Mouse (Mus musculus): ENCODE data around the gene Dlgap1. TPM values are rescaled to one million over a fixed set of nuclear protein-coding genes. Genes with fewer than 3 reads are reported as not detected.
A peak's percentile ranks its signal among the peaks of the same experiment; 100 is the strongest.

The Dlgap1 gene
- 0.50 and 0.99 TPM in 2 replicates for polyA plus RNA-seq (2015; fragmentation: Nextera tagmentation; extraction: Ambion mirVana)

- ATAC-seq (replicated peaks; ENCODE audit: insufficient number of reproducible peaks, insufficient read depth, low FRiP score, low read depth): peak; percentile 92
- H3K4me3 ChIP-seq: peak within 1 kb of the TSS; percentile 56
- H3K4me2 ChIP-seq: peak within 1 kb of the TSS; percentile 97
- under 1% methylated on average over 87 of the region's 105 CpGs for WGBS
- peaks cover 17% of the 10 kb centered on the region for H3K4me1 ChIP-seq (replicated peaks)
- H3K36me3 ChIP-seq: no peaks in the 10 kb centered on the region
- no peak within 1 kb of the TSS for H3K27ac ChIP-seq
- peaks cover 49% of the 10 kb centered on the region for H3K27me3 ChIP-seq
- no peaks in the 10 kb centered on the region for H3K9me3 ChIP-seq (replicated peaks)
- H3K9ac ChIP-seq: peak within 1 kb of the TSS; percentile 31; the same call in 1 of the 2 replicates
These were observed at the start of gene Dlgap1 for GRCm38 (mm10) chr17:69969021-69969815. Dlgap1 (plus strand) TSS chr17:69969073.

GRCm38 (mm10) chr17:69954936-69955335, 13.9 kb upstream of the Dlgap1 start:
- H3K27ac ChIP-seq: no peak overlapping the region
- no peak for ATAC-seq (replicated peaks; ENCODE audit: insufficient number of reproducible peaks, insufficient read depth, low FRiP score, low read depth)
- no peaks in the 10 kb centered on the region for H3K4me1 ChIP-seq (replicated peaks)
- 68% methylated on average over 1 of the region's 1 CpGs for WGBS
- H3K9ac ChIP-seq: no peak overlapping the region
- H3K4me2 ChIP-seq: no peak overlapping the region
- no peaks in the 10 kb centered on the region for H3K9me3 ChIP-seq (replicated peaks)
- H3K27me3 ChIP-seq: no peaks in the 10 kb centered on the region
- no peak overlapping the region for H3K4me3 ChIP-seq
- no peaks in the 10 kb centered on the region for H3K36me3 ChIP-seq

DNA sequence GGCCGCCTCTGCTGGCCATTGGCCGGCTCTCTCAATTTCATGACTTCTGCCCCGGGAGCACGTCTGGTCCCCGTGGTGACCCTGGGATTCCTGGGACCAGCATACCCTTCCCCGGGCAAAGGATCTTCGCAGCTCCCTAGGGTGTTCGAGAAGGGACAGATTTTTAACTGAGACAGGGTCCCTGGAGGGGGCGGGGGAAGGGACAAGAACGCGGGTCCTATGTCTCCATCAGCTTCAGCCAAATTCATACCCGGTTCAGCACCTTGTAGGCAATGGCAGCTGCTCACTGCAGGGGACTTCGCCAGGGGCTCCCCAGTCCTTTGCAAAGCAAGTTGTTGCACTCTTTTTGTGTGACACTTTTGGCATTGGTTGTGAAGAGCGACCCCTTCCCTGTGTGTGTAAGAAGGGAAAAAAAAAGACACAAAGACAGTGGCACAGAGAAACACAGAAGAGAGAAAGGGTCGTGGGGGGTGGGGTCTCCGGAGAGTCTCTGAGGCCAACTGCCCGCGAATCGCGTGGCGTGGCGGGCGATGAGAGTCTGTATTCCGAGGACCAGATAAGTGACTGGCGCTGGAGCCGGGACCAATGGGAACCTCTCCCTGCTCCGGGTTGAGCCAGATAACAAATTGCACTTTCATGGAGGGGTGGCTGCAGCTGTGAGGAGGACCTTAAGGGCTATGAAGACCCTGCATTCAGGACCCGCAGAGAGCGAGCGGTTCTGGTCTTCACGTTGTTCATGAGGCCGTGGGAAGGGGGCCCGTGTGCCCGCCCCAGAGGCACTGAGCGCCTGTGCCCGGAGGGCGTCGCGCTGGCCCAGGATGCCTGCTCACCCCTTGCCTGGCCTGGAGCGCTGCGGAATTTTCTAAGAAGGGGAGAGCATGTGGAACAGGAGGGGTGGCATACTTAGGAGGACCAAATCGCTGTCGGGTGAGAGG, 1.2 kb downstream of the Dlgap1 start:
- H3K4me3 ChIP-seq: peak overlapping the region; percentile 56
- H3K27me3 ChIP-seq: peaks cover 49% of the 10 kb centered on the region
- no peaks in the 10 kb centered on the region for H3K36me3 ChIP-seq
- no peak for ATAC-seq (replicated peaks; ENCODE audit: insufficient number of reproducible peaks, insufficient read depth, low FRiP score, low read depth)
- H3K4me1 ChIP-seq (replicated peaks): peaks cover 17% of the 10 kb centered on the region
- no peak overlapping the region for H3K27ac ChIP-seq
- no peak overlapping the region for H3K9ac ChIP-seq
- WGBS: 3% methylated on average over 43 of the region's 43 CpGs
- H3K9me3 ChIP-seq (replicated peaks): no peaks in the 10 kb centered on the region
- H3K4me2 ChIP-seq: peak overlapping the region; percentile 97

DNA sequence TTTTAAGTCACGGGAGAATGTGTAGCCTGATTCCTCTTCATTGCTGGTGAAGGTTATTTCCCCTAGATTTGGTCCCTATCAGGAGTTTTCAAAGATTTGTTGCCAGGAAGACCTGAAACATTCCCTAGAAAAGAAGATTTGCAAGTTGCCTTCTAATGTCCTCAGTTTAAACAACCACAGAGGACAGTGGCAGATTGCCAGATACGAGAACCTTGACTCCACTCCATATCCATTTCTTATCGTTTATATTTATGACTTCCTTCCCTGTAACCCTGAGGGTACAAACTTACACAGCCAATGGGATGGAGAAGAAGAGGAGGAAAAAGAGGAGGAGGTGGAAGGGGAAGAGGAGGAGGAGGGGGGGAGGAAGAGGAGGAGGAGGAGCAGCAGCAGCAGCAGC, 4.2 kb downstream of the Dlgap1 start:
- Histone ChIP-seq H3K27me3 (peaks cover 48% of the 10 kb centered on the region), H3K9ac (no peak overlapping the region), H3K9me3 (replicated peaks) (no peaks in the 10 kb centered on the region), H3K36me3 (no peaks in the 10 kb centered on the region), H3K4me3 (no peak overlapping the region), H3K4me1 (replicated peaks) (peaks cover 17% of the 10 kb centered on the region), H3K27ac (no peak overlapping the region), H3K4me2 (no peak overlapping the region)
- no peak for ATAC-seq (replicated peaks; ENCODE audit: insufficient number of reproducible peaks, insufficient read depth, low FRiP score, low read depth)
- 61% methylated on average over 3 of the region's 3 CpGs for WGBS

DNA sequence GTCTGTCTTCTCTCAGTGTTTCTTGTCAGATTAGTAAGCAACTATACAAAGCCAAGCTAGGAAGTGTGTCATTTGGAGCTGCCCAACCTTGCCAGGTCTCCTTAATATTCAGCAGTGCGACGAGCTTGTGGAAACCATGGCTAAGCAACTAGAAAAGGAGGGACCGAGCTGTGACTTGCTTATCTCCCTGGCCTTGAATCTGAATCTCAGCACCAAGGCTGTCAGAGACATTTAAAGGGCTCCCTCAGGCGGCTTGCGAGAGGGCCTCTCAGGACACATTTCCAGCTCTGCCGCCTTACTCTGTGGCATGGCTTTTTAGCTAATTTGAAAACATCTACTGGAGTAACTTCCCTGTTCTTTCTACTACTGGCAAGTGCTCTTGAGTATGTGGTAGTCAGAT, 5.1 kb downstream of the Dlgap1 start:
- WGBS: 38% methylated on average over 6 of the region's 6 CpGs
- no peak overlapping the region for H3K4me2 ChIP-seq
- no peaks in the 10 kb centered on the region for H3K36me3 ChIP-seq
- H3K4me1 ChIP-seq (replicated peaks): peaks cover 14% of the 10 kb centered on the region
- no peaks in the 10 kb centered on the region for H3K9me3 ChIP-seq (replicated peaks)
- no peak overlapping the region for H3K4me3 ChIP-seq
- H3K27ac ChIP-seq: no peak overlapping the region
- no peak overlapping the region for H3K9ac ChIP-seq
- no peak for ATAC-seq (replicated peaks; ENCODE audit: insufficient number of reproducible peaks, insufficient read depth, low FRiP score, low read depth)
- H3K27me3 ChIP-seq: peaks cover 40% of the 10 kb centered on the region

DNA sequence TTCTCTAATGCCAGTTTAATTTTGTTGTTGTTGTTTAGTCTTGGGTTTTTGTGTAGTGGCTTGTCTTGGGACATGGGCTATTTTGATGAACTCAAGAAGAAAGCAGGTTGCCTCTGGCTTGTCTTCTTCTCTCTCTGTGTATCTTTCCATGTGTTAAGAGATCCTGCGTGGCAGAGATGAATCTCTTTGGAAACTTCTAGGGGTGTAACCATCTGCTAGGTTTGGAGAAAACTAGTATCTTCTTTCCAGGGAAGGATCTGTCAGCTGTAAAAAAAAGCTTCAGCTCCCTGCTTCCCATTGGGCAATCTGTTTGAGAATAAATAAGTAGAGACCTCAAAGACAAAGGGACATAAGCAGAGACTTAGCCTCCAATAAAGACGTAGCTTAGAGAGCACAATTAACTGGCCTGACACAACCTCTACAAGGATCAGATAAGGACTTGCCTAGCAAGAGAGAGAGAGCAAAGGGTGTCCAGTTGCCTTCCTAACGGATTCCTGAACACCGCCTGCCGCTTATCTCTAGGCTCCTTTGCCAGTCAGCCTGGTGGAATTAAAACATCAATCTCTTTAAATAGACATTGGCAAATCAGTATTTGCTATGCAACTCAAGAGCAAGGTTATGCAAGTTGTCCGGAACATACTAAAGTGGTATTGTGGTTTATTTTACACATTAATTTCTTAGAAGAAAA, 13.5 kb downstream of the Dlgap1 start:
- H3K4me2 ChIP-seq: no peak overlapping the region
- no peak overlapping the region for H3K9ac ChIP-seq
- H3K27me3 ChIP-seq: no peaks in the 10 kb centered on the region
- ATAC-seq (replicated peaks; ENCODE audit: insufficient number of reproducible peaks, insufficient read depth, low FRiP score, low read depth): no peak
- 37% methylated on average over 6 of the region's 6 CpGs for WGBS
- H3K9me3 ChIP-seq (replicated peaks): no peaks in the 10 kb centered on the region
- H3K4me3 ChIP-seq: no peak overlapping the region
- H3K27ac ChIP-seq: no peak overlapping the region
- H3K36me3 ChIP-seq: no peaks in the 10 kb centered on the region
- H3K4me1 ChIP-seq (replicated peaks): no peaks in the 10 kb centered on the region

DNA sequence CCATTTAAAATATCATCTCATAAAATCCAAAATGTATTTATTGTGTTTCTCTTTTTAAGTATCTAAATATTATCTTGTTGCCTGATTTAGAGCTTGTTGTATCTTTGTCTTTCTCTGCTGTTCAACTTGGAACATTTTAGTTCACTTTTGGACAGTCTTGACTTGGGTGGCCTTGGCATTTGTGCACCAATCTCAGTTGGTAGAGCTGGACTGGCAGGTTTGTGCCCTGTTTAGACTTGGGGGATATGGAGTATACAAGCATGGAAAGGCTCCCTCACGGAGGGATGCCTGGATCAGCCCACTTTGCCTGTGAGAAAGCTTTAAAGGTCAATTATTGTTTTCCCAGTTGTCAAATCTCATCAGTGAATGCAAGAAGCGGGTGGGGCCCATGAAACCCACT, 27.5 kb downstream of the Dlgap1 start:
- WGBS: 67% methylated on average over 2 of the region's 2 CpGs
- no peaks in the 10 kb centered on the region for H3K4me1 ChIP-seq (replicated peaks)
- no peak overlapping the region for H3K9ac ChIP-seq
- no peaks in the 10 kb centered on the region for H3K36me3 ChIP-seq
- no peak overlapping the region for H3K27ac ChIP-seq
- H3K4me3 ChIP-seq: no peak overlapping the region
- H3K9me3 ChIP-seq (replicated peaks): no peaks in the 10 kb centered on the region
- no peak overlapping the region for H3K4me2 ChIP-seq
- no peak for ATAC-seq (replicated peaks; ENCODE audit: insufficient number of reproducible peaks, insufficient read depth, low FRiP score, low read depth)
- H3K27me3 ChIP-seq: no peaks in the 10 kb centered on the region

GRCm38 (mm10) chr17:70002026-70002425, 33.2 kb downstream of the Dlgap1 start:
- H3K4me2 ChIP-seq: no peak overlapping the region
- H3K27ac ChIP-seq: no peak overlapping the region
- no peak overlapping the region for H3K4me3 ChIP-seq
- no peak for ATAC-seq (replicated peaks; ENCODE audit: insufficient number of reproducible peaks, insufficient read depth, low FRiP score, low read depth)
- 84% methylated on average over 3 of the region's 3 CpGs for WGBS
- H3K9me3 ChIP-seq (replicated peaks): no peaks in the 10 kb centered on the region
- H3K4me1 ChIP-seq (replicated peaks): no peaks in the 10 kb centered on the region
- no peaks in the 10 kb centered on the region for H3K36me3 ChIP-seq
- no peaks in the 10 kb centered on the region for H3K27me3 ChIP-seq
- no peak overlapping the region for H3K9ac ChIP-seq

- Histone ChIP-seq H3K36me3 (no peaks in the 10 kb centered on the region), H3K27me3 (no peaks in the 10 kb centered on the region), H3K4me3 (no peak overlapping the region), H3K9ac (no peak overlapping the region), H3K27ac (no peak overlapping the region), H3K4me2 (no peak overlapping the region), H3K4me1 (replicated peaks) (no peaks in the 10 kb centered on the region), H3K9me3 (replicated peaks) (no peaks in the 10 kb centered on the region)
- 67% methylated on average over 6 of the region's 6 CpGs for WGBS
- no peak for ATAC-seq (replicated peaks; ENCODE audit: insufficient number of reproducible peaks, insufficient read depth, low FRiP score, low read depth)
These were observed 35.8 kb downstream of the Dlgap1 start for GRCm38 (mm10) chr17:70004628-70005027.

- Histone ChIP-seq H3K4me1 (replicated peaks) (no peaks in the 10 kb centered on the region), H3K4me3 (no peak overlapping the region), H3K36me3 (no peaks in the 10 kb centered on the region), H3K9me3 (replicated peaks) (no peaks in the 10 kb centered on the region), H3K4me2 (no peak overlapping the region), H3K9ac (no peak overlapping the region), H3K27me3 (no peaks in the 10 kb centered on the region), H3K27ac (no peak overlapping the region)
- ATAC-seq (replicated peaks; ENCODE audit: insufficient number of reproducible peaks, insufficient read depth, low FRiP score, low read depth): no peak
- 77% methylated on average over 5 of the region's 5 CpGs for WGBS
These were observed 38.7 kb downstream of the Dlgap1 start for GRCm38 (mm10) chr17:70007607-70008006.

- WGBS: 59% methylated on average over 7 of the region's 7 CpGs
- Histone ChIP-seq H3K27ac (no peak overlapping the region), H3K4me3 (no peak overlapping the region), H3K27me3 (no peaks in the 10 kb centered on the region), H3K36me3 (no peaks in the 10 kb centered on the region), H3K4me2 (no peak overlapping the region), H3K9me3 (replicated peaks) (no peaks in the 10 kb centered on the region), H3K4me1 (replicated peaks) (no peaks in the 10 kb centered on the region), H3K9ac (no peak overlapping the region)
- no peak for ATAC-seq (replicated peaks; ENCODE audit: insufficient number of reproducible peaks, insufficient read depth, low FRiP score, low read depth)
These were observed 47.6 kb downstream of the Dlgap1 start for GRCm38 (mm10) chr17:70016511-70016910.

Measured in heart, embryonic 15.5 days (tissue).